Mouse (Mus musculus) liver, adult 2 months (tissue): ENCODE data around the gene Slc48a1.

Source experiments
- CTCF ChIP-seq: fragments of 200-500 bp; IDR thresholded peaks from 2 replicates; pipeline ENCODE4 v1.5.1; 2011; ENCODE audit warnings: low read depth, low read length, control low read depth
- POLR2A ChIP-seq: fragments of 200-500 bp; IDR thresholded peaks from 2 replicates; pipeline ENCODE4 v1.6.1; 2011; ENCODE audit warnings: low read length, control low read depth; ENCODE audit not compliant: insufficient read depth; ENCODE audit errors: extremely low read depth

GRCm38 (mm10) chr15:97760952-97761351 lies 17.4 kb upstream of the Slc48a1 start:
- TF ChIP-seq CTCF (no peak), POLR2A (no peak)
